Mouse (Mus musculus) kidney, adult 18-20 months (tissue): ENCODE results near the gene Plekhm2.

Experiments
- DNase-seq: peaks from one replicate; pipeline ENCODE4 v3.0.0; 2021

The Plekhm2 gene

GRCm38 (mm10) chr4:141664799-141665198 is at the start of gene Plekhm2:
Gene Plekhm2, minus strand, starts transcription at chr4:141664899.
- no peak for DNase-seq

GRCm38 (mm10) chr4:141713598-141714142 is 49.0 kb upstream of the Plekhm2 start:
- DNase-seq, result no peak

- no peak for DNase-seq
These were observed 46.6 kb upstream of the Plekhm2 start for GRCm38 (mm10) chr4:141711250-141711649.

GRCm38 (mm10) chr4:141708971-141709370 is 44.3 kb upstream of the Plekhm2 start:
- DNase-seq, result no peak

- DNase-seq, result no peak
These were observed 43.3 kb upstream of the Plekhm2 start for GRCm38 (mm10) chr4:141708005-141708404.

GRCm38 (mm10) chr4:141705331-141705730 is 40.6 kb upstream of the Plekhm2 start:
- DNase-seq, result no peak

- no peak for DNase-seq
These were observed 39.9 kb upstream of the Plekhm2 start for GRCm38 (mm10) chr4:141704625-141705024.

- no peak for DNase-seq
These were observed 30.0 kb upstream of the Plekhm2 start for GRCm38 (mm10) chr4:141694719-141695118.

- DNase-seq, result no peak
These were observed 23.8 kb upstream of the Plekhm2 start for GRCm38 (mm10) chr4:141688505-141688904.

- no peak for DNase-seq
These were observed 21.8 kb upstream of the Plekhm2 start for GRCm38 (mm10) chr4:141686525-141686924.

GRCm38 (mm10) chr4:141686093-141686492 is 21.4 kb upstream of the Plekhm2 start:
- DNase-seq, result no peak

GRCm38 (mm10) chr4:141685499-141685898 is 20.8 kb upstream of the Plekhm2 start, which contains the start of gene Rsc1a1:
Gene Rsc1a1, minus strand, starts transcription at chr4:141685599.
- DNase-seq, result no peak

- DNase-seq, result no peak
These were observed 18.1 kb upstream of the Plekhm2 start for GRCm38 (mm10) chr4:141682706-141683230.

- no peak for DNase-seq
These were observed 17.1 kb upstream of the Plekhm2 start for GRCm38 (mm10) chr4:141681767-141682166.

- DNase-seq, result no peak
These were observed 16.2 kb upstream of the Plekhm2 start for GRCm38 (mm10) chr4:141680892-141681291.

- DNase-seq, result no peak
These were observed 14.3 kb upstream of the Plekhm2 start for GRCm38 (mm10) chr4:141679016-141679415.

GRCm38 (mm10) chr4:141676462-141676979 is 11.8 kb upstream of the Plekhm2 start:
- no peak for DNase-seq

- DNase-seq, result no peak
These were observed 7.6 kb upstream of the Plekhm2 start for GRCm38 (mm10) chr4:141672325-141672724.

GRCm38 (mm10) chr4:141671389-141671788 is 6.7 kb upstream of the Plekhm2 start:
- no peak for DNase-seq

- DNase-seq, result no peak
These were observed 5.4 kb upstream of the Plekhm2 start for GRCm38 (mm10) chr4:141669898-141670712.

GRCm38 (mm10) chr4:141664011-141664745 is 521 bp downstream of the Plekhm2 start:
- DNase-seq, result peak; percentile 78

- DNase-seq, result peak; percentile 47
These were observed 1.4 kb downstream of the Plekhm2 start for GRCm38 (mm10) chr4:141663122-141663931.
